Mouse (Mus musculus) heart, postnatal 4 days (tissue): ENCODE measurements at regions not wholly inside any gene's neighbourhood (a gene's known extent, or its start where the extent isn't known, plus 50 kb on each side); places are given as distances from the start of the nearest gene placed in this dataset.

Source experiments
- DNase-seq: peaks from one replicate; pipeline ENCODE4 v3.0.0; 2021

- no peak for DNase-seq
Measured at GRCm38 (mm10) chr7:124455659-124456058, 473.0 kb downstream of the Hs3st4 start.

- DNase-seq = no peak
Measured at GRCm38 (mm10) chr7:124487326-124487725, 504.7 kb downstream of the Hs3st4 start.

GRCm38 (mm10) chr7:124491109-124491793 lies 508.6 kb downstream of the Hs3st4 start:
- DNase-seq = no peak

GRCm38 (mm10) chr7:124491851-124492390 lies 509.3 kb downstream of the Hs3st4 start:
- no peak for DNase-seq

- no peak for DNase-seq
Measured at GRCm38 (mm10) chr7:124500636-124501035, 518.0 kb downstream of the Hs3st4 start.

- no peak for DNase-seq
Measured at GRCm38 (mm10) chr7:124502760-124503159, 520.1 kb downstream of the Hs3st4 start.

GRCm38 (mm10) chr7:124549038-124549437 lies 566.4 kb downstream of the Hs3st4 start:
- DNase-seq = no peak

GRCm38 (mm10) chr7:124557213-124557612 lies 574.5 kb downstream of the Hs3st4 start:
- no peak for DNase-seq

- DNase-seq = no peak
Measured at GRCm38 (mm10) chr7:124570804-124571203, 588.1 kb downstream of the Hs3st4 start.

- no peak for DNase-seq
Measured at GRCm38 (mm10) chr7:124573666-124574065, 591.0 kb downstream of the Hs3st4 start.

- no peak for DNase-seq
Measured at GRCm38 (mm10) chr7:124581342-124581741, 598.7 kb downstream of the Hs3st4 start.

- no peak for DNase-seq
Measured at GRCm38 (mm10) chr7:124585296-124585695, 602.6 kb downstream of the Hs3st4 start.

GRCm38 (mm10) chr7:124591369-124591768 lies 608.7 kb downstream of the Hs3st4 start:
- DNase-seq = no peak

GRCm38 (mm10) chr7:124593462-124593861 lies 610.8 kb downstream of the Hs3st4 start:
- DNase-seq = no peak

GRCm38 (mm10) chr7:124600767-124601166 lies 618.1 kb downstream of the Hs3st4 start:
- DNase-seq = no peak

GRCm38 (mm10) chr7:124604581-124604980 lies 621.9 kb downstream of the Hs3st4 start:
- no peak for DNase-seq

GRCm38 (mm10) chr7:124605978-124606377 lies 623.3 kb downstream of the Hs3st4 start:
- DNase-seq = no peak

GRCm38 (mm10) chr7:124607061-124607460 lies 624.4 kb downstream of the Hs3st4 start:
- no peak for DNase-seq

- no peak for DNase-seq
Measured at GRCm38 (mm10) chr7:124610437-124610836, 627.8 kb downstream of the Hs3st4 start.

GRCm38 (mm10) chr7:124647131-124647530 lies 664.5 kb downstream of the Hs3st4 start:
- DNase-seq = no peak

GRCm38 (mm10) chr7:124667180-124667968 lies 684.7 kb downstream of the Hs3st4 start:
- no peak for DNase-seq

- no peak for DNase-seq
Measured at GRCm38 (mm10) chr7:124668058-124668457, 685.4 kb downstream of the Hs3st4 start.

- DNase-seq = no peak
Measured at GRCm38 (mm10) chr7:124670477-124670876, 687.8 kb downstream of the Hs3st4 start.

- no peak for DNase-seq
Measured at GRCm38 (mm10) chr7:124671117-124671516, 688.4 kb downstream of the Hs3st4 start.
